Mouse (Mus musculus) ovary, postnatal 10 days (tissue): ENCODE data around the gene Ugt1a6a.
"Not testable (repeated sequence)": the region's sequence is repeated elsewhere in the genome, so short reads cannot be mapped to it uniquely, and the experiment has no call there.

Source experiments
- DNase-seq: peaks from one replicate; pipeline ENCODE4 v3.0.0; 2022; ENCODE audit warnings: low spot score

Gene Ugt1a6a

DNA sequence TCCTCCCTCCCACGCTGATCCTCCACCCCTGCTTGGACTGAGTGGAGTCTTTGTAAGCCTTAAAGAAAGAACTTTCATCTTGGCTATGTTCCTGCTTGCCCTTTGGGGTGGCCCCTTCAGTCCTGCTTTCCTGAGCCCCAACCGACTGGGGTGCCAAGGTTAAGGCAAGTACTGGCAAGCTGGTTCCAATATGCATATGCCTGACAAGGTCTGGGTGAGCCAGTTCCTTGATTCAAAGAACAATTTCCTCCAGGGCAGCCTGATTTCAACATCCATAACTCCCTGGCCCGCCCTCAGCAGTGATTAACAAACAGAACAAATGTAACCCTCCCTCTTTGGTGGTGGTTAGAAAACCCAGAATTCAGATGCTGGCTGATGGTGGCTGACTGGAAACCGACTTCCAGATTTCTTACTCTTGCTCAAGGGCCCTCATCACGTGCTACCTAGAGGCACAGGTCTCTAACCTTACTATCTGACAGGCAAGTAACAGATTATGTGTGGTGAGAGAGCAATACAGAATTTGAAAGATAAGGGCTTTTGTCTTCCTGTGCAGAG lies at the start of gene Ugt1a6a:
Gene Ugt1a6a (plus strand): TSS at position 353 of the 555 bp plus-strand sequence.
- DNase-seq: peak; percentile 48

DNA sequence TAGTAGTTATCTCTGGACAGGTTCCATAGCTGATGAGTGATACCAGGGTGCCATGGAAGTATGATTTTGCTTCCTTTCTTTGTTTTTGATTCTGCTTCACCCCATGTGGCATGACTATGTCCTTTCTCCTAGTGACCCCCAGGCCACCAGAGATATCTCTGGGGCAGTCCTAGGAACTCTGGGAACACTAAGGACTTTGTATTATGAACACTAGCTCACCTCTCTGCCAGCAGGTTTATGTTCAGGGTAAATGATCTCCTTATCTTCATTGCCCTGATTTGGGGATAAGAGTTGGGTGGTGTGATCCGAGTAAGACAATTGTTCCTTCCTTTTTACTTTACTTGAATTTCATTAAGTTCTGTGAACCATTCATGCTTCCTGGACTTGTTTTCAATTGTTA lies 48.5 kb upstream of the Ugt1a6a start:
- no peak for DNase-seq

- DNase-seq: no peak
Observed at GRCm38 (mm10) chr1:88087513-88087912, 47.1 kb upstream of the Ugt1a6a start, which contains the start of gene Ugt1a8. Ugt1a8 (plus strand) TSS chr1:88087813.

DNA sequence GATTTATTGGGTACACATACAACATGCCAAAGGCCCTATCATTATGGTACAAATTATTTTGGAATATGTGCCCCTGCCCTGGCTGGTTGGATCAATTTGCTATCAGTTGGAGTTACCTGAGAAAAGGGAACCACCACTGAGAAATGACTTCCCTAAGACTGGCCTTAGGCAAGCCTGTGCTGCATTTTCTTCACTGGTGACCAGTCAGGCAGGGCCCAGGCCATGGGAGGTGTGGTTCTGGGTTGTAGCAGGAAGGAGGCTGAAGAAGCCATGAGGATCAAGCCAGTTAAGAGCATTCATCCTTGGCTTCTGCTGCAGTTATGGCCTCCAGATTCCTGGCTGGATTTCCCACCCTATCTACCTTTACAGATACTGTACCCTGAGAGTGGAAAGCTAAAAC lies 42.3 kb upstream of the Ugt1a6a start:
- no peak for DNase-seq

DNA sequence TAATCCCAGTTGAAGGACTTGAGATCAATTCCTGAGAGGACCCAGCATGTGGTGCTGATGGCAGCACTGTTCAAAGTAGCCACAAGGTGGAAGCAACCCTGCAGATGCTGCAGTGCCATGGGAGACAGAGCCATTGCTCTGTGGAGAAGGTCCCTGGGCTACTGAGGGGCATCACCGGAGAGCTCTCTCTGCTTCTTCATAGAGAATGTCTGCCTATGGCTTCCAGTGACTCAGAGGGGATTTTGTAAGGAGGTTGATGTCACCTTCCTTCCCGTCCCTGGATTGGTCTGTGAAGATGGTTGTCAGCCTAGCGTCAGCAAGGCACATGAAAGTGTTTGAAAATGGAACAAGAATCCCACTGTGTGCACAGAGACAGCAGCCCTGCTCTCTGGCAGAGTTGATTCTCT lies 40.3 kb upstream of the Ugt1a6a start:
- DNase-seq: not testable (repeated sequence)

GRCm38 (mm10) chr1:88094941-88095492 lies 39.6 kb upstream of the Ugt1a6a start, which contains the start of gene Ugt1a7c:
Ugt1a7c (plus strand) TSS chr1:88095062.
- DNase-seq: peak; percentile 24

- DNase-seq: not testable (repeated sequence)
Observed at GRCm38 (mm10) chr1:88098546-88098945, 36.1 kb upstream of the Ugt1a6a start.

DNA sequence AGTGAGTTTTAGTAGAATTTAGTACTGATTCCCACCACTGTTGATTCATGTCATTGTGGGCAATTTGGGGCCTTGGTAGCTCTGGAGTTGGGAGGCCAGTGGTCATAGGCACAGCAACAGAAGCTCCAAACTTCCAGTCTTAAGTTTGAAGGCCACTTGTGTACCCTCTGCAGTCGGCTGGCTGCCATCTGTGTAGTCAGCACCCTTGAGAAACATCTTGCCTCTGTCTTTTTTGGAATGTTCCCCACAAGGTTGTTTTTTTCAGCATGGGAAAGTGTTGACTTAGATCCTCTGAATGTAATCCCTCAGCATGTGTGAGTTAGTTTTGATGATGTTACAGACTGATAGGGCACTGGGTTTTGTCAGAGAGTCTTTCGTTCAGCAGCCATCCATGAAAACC lies 34.9 kb upstream of the Ugt1a6a start:
- DNase-seq: not testable (repeated sequence)

GRCm38 (mm10) chr1:88103019-88103418 lies 31.6 kb upstream of the Ugt1a6a start, which contains the start of gene Ugt1a6b:
Ugt1a6b (plus strand) TSS chr1:88103252.
- DNase-seq: not testable (repeated sequence)

- DNase-seq: not testable (repeated sequence)
Observed at GRCm38 (mm10) chr1:88103697-88104468, 30.7 kb upstream of the Ugt1a6a start.

- DNase-seq: no peak
Observed at GRCm38 (mm10) chr1:88104667-88105430, 29.8 kb upstream of the Ugt1a6a start.

DNA sequence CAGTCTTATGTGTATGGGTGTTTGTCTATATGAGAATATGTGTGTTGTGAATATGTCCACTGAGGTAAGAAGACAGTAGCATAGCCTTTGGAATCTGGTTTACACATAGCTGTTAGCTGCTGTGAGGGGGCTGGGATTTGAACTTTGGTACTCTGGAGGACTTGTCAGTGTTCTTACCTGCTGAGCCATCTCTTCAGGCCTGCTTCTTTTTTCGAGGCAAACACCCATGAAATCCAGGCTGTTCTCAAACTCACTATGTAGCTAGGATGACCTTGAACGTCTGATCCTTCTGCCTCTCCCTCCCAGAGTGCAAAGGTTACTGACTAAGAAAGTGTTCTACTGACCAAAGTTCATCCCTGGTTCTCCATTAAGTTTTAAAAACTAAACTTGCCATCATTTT lies 29.0 kb upstream of the Ugt1a6a start:
- no peak for DNase-seq

DNA sequence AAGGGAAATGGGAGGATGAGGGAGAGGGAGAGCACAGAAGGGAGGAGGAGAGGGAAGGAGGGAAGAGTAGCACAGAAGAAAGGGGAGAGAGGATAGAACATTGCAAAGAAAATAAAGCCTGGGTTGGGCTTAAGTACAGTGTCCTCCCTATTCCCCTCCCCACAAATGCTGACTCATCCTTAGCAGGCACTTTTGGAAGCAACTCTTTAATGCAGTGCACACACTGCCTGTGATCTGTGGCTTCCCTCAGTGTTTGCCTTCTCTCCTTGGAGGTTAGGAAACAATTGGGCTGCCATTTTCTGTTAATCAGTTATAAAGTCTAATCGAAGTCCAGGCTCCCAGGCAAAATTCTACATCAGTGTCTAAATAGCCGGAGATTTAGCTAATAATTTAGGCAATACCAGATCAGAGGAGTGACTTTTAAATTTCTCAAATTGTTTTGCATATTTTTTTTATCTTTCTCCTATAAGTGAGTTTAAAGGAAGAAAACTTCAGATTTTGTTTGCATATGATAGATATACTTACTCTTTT lies 25.5 kb upstream of the Ugt1a6a start:
- not testable (repeated sequence) for DNase-seq

DNA sequence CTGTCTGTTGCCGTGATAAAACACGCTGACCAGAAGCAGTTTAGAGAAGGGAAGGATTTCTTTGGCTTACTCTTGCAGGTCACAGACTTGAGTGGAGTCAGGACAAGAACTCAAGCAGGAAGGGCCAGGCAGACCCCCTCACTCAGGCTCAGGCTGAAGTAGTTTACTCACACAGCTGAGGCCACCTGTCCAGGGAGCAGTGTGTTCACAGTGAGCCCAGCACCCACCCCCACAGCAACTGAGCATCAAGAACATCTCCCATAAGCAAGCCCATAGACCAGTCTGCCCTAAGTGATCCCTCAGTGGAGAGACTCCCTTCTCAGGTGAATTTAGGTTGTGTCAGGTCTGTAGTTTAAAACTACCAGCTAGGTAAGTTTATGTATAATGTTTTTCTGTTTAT lies 25.0 kb upstream of the Ugt1a6a start:
- not testable (repeated sequence) for DNase-seq

GRCm38 (mm10) chr1:88112769-88113168 lies 21.8 kb upstream of the Ugt1a6a start:
- DNase-seq: not testable (repeated sequence)

GRCm38 (mm10) chr1:88120550-88120949 lies 14.1 kb upstream of the Ugt1a6a start:
- not testable (repeated sequence) for DNase-seq

DNA sequence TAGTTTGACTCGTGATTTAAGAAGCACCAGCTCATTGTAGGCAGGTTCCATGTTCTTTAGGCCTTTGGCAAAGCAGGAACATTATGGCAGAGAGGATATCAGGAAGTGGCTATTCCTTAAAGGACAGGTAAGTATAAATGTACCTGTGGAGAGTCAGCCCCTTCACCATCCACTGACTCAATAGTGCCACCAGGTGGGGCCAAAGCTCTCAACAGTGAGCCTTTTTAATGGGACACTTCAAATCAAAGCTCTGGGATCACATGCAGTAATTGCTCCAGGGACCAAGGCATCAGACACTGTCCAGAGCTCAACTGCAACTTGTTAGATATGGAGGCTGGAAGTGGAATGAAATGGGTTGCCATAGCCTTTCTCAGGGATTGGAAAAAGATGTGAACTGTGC lies 13.1 kb upstream of the Ugt1a6a start:
- DNase-seq: not testable (repeated sequence)

DNA sequence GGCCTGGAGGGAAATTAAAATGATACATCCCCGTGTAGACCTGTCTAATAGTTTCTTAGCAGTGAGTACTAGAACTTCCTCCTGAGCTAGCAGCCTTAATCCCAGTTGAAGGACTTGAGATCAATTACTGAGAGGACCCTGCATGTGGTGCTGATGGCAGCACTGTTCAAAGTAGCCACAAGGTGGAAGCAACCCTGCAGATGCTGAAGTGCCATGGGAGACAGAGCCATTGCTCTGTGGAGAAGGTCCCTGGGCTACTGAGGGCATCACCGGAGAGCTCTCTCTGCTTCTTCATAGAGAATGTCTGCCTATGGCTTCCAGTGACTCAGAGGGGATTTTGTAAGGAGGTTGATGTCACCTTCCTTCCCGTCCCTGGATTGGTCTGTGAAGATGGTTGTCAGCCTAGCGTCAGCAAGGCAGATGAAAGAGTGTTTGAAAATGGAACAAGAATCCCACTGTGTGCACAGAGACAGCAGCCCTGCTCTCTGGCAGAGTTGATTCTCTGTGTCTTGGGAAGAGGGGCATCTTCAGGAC lies 8.7 kb upstream of the Ugt1a6a start:
- DNase-seq: not testable (repeated sequence)

DNA sequence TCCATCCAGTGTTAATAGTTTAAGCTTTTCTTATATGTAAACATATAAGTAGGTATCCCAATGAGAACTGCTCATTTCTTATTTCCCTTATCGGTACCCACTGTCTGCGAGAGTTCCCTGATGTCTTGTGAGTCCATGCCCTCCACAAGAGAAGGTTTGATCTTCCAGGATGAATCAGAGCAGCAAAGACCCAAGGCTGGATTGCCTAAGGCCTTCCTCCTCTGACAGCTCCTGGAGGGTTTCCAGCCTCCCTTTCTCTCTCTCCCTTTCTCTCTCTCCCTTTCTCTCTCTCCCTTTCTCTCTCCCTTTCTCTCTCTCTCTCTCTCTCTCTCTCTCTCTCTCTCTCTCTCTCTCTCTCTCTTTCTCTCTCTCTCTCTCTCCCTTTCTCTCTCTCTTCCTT lies 5.5 kb upstream of the Ugt1a6a start:
- DNase-seq: not testable (repeated sequence)

- DNase-seq: not testable (repeated sequence)
Observed at GRCm38 (mm10) chr1:88130223-88130622, 4.4 kb upstream of the Ugt1a6a start.

- no peak for DNase-seq
Observed at GRCm38 (mm10) chr1:88133908-88134456, 627 bp upstream of the Ugt1a6a start.
